Mouse (Mus musculus): ENCODE measurements around the gene Prex1.

The Prex1 gene

DNA sequence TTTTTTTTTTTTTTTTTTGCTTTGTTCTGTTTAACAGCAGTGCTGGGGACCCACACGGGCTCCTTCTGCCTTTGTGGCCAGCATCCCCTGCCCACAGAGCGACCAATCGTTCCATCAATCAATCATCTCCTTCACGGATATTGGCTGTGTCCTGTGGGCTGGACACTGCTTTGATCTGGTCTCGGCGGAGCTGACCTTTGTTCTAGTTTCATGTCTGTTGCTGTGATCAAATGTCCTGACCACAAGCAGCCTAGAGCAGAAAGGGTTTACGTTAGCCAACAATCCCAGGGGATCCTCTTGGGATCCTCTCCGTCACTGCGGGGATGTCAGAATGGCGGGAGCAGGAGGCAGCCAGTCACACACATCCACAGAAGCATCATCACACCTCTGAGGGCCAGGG lies 154.1 kb downstream of the Prex1 start:
- no peak for DNase-seq (ENCODE audit: low read depth, low spot score)

DNA sequence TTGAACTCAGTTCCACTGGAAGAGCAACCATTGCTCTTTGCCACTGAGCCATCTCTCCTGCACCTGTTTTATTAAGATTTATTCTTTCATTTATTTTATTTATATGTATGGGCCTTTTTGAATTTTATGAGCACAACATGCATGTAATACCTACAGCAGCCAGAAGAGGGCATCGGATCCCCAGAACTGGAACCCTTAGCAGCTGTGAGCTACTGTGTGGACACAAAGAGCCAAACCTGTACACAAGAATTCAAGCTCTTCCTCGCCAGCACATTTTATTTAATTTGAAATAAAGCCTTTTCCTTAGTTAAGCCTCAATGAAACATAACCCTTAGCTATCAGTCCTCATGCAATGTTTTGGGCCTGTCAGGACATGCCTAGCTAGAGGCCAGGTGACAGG lies 158.1 kb downstream of the Prex1 start:
- DNase-seq (ENCODE audit: low read depth, low spot score), result peak; percentile 53

DNA sequence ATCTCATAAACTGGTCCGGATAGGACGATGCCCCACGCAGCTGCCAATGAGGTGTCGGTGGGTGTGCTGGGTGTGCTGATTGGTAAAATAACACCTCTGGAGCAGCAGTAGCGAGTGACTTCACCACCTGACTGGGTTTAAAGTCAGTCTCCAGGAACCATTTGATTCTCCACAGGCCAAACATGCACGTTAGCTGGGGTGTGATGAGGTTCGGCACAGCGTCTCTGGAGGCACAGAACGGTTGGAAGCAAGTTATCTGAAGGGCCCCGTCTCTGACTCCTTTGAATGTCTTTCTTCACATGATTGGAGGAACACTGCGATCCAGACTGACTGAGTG lies 159.5 kb downstream of the Prex1 start:
- no peak for DNase-seq (ENCODE audit: low read depth, low spot score)

DNA sequence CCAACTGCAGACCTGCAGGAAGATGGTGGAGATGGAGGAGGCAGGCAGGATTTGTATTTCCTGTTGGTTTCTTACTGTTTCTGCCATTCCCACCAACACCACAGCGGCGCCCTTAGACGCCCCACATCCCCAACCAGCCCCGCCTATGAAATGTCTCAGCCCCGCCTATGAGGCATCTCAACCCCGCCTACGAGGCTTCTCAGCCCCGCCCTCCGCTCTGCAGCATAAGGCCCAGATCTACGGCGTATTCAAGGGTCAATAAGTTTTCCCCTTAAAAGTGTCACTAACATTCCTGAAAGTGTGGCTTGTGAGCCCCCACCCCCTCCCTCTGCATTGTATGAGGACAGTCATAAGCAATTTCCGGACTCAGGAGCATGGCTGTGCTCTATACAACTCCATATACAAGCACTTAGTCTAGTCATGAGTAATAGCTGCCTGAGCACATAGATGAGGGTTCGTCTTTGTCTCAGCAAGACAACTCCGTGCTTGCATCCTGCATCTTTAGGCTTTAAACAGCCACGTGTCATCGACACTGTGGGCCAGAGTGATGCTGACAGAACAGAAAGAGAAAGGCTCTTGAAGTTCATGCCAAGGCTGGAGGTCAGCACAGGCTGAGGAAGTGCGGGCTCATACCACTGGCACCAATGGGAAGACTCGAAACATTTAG lies 160.0 kb downstream of the Prex1 start:
- DNase-seq (ENCODE audit: low read depth, low spot score), result peak; percentile 73

DNA sequence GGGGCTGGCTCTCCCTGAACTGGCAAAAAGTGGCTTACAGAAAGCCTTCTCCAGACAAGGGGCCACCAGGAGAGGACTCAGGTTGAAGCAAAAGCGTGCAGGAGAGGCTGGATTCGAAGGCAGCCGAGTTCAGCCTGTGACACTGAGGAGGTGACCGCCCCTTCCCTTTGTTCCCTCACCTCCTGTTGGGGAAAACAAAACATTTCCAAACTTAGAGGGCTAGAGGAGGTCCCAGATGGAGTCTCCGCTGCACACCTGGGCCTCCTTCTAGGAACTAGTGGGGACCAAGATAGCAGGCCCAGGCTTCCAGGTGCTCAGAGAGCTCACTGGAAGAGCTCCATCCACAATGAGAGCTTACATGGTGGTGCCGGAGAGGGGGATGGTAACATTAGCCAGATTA lies 161.0 kb downstream of the Prex1 start:
- peak; percentile 52 for DNase-seq (ENCODE audit: low read depth, low spot score)

DNA sequence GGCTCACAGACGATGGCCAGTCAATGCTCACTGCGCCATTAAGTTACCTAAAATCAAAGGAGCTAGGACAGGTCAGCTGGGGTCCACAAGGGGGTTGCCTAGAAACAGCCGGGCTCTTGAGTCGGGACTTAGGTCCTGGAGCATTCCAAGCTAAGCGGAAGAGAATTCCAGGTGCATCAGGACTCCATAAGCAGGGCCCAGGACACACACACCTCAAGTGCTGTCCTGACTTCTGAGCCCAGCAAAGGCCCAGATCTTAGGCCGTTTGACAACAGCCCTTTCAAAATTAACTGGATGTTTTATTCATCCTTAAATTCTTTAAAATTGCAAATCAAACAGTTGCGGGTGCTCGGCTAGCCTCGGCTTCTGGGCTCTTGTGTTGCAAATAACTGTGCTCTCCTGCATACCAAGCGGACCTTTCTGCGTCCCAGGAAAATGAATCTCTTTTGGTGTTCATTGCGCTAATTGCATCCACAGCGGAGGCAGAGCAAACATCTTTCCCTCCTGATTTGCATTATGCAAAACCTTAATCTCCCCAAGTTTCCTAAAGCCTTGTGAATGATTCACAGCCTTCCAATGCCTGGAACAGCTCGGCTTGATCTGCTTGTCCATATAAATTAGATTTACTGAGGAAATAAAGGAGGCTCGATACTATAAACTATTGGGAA lies 161.7 kb downstream of the Prex1 start:
- peak; percentile 60 for DNase-seq (ENCODE audit: low read depth, low spot score)

DNA sequence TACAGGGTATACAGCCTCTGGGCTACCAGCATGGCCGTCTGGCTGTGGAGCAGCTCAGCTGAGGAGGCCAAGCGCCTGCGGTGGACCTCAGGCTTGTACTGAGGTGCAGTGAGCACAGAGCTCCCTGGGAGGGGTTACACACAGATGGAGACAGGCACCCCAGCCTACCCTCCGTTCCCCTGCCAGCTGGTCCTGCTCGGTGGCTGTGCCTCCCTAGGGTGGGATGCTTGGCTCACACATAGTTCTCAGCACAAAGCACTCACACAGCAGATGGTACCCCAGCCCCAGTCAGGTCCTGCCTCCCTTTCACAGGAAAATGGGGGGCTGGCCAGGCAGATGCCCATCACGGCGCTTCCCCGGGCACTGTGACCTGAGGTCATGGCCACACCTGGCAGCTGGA lies 163.8 kb downstream of the Prex1 start:
- DNase-seq (ENCODE audit: low read depth, low spot score), result no peak

DNA sequence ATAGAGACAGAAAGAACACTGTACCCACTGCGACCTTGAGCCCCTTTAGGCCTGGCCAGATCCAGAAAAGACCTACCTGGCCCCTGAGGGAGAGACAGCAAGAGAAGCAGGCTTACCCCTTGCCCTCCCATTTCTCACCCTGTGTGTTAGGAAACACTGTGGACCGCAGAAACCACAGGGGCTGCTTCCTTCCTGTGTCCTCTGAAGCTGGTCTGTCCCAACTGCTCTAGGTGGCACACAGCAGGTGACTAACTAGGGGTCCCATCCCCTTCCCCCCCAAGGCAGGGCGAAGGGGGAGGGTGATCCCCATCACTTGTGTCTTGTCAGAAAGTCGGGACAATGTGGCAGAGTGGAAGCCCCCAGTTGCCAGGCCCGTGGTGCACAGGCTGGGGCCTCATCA lies 164.6 kb downstream of the Prex1 start:
- DNase-seq (ENCODE audit: low read depth, low spot score), result no peak

DNA sequence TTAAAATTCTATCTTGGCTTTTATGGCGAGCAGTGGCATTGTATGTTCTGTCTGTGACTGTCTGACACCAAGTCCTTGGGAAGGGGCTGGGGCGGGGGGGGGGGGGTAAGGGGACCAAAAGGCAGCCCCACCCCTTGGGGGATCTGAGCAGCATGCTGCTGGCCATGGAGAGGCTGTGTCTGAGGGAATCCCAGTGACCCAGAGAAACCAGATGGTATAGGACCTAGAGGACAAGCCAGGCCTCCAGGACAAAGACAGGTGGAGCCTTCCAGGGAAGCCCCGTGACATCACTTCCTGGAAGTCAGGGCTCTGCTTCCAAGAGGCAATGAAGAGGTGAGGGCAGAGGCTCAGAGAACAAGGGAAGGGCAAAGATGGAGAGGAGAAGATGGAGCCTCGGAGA lies 168.1 kb downstream of the Prex1 start:
- no peak for DNase-seq (ENCODE audit: low read depth, low spot score)

DNA sequence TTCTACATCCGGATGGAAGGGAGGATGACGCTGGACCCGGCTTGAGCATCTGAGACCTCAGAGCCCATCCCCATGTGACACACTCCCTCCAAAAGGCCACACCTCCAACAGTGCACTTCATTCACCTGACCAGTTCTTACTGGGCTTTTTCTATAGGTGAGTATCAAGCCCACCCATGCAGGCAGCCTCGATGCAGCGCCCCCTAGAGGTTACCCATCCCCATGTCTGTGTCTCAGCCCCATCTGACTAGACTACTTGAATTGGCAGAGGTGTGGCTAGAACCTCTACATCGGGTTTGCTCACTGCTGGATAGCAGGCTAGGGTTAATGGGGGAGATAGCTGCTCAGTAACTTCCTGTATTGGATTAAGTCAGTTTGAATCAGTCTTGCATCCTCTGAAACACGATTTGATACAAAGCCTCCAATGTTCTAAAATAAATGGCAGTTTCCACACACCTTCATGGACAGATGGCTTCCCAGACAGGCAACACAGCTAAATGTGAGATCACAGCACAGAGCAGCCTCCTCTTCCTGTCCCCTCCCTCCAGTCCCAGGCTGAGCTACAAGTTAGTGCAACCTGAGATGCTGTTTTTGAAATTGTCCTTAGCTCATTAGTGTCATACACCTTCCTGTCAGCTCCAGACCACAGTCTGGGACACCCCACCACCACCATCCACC lies 168.9 kb downstream of the Prex1 start:
- DNase-seq (ENCODE audit: low read depth, low spot score), result peak; percentile 80

DNA sequence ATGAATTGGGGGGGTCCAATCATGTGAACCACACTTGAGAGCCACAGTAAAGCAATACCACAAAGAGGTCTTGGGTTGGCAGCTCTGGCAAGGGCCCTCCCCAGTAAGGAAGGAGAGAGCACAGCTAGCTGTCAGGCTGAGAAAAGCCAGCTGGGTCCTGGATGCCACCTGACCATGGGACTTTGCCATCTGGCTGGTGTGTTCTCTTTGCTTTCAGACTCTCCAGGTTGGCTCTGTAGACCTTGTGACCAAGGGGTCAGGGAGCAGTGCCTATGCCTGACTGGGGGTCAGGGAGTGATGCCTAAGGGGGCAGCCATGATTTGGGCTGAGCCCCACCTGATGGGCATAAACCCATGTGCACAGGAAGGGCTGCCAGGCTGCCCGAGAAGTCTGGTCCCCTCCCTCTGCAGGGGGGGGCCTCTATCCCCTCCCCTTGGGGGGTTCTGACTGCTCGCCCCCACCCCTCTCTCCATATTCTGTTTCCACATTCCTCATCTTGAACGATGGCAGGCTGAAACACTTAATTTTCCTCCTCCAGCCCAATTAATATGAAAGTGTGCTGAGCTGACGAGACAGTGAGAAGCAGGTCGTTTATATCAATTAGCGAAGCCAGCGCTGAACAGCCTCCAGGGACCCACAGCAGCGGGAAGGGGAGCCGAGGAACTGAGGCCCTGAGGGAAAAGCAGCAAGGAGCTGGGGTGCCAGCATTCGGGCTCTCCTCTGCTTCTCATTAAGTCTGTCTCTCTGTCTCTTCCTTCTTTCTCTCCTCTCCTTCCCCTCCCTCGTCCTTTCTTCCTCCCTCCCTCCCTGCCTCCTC lies 172.3 kb downstream of the Prex1 start:
- no peak for DNase-seq (ENCODE audit: low read depth, low spot score)

DNA sequence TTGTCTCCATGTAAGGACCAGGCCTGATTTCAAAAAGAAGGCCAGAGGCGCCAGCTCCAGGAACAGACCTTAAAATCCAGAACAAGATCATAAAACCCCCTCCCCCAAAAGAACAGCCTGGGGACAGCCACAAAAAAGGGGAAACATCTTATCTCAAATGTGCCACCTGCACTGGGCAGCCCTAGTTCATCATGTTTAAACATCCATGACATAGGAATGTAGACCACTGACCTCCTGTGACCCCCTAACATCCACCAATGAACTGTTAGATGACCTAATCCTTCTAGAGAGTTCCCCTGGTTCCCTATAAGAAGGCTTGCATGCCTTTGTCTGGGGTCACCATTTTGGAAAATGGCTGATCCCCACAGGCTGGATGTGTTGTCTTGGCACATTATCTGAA lies 173.4 kb downstream of the Prex1 start:
- no peak for DNase-seq (ENCODE audit: low read depth, low spot score)

DNA sequence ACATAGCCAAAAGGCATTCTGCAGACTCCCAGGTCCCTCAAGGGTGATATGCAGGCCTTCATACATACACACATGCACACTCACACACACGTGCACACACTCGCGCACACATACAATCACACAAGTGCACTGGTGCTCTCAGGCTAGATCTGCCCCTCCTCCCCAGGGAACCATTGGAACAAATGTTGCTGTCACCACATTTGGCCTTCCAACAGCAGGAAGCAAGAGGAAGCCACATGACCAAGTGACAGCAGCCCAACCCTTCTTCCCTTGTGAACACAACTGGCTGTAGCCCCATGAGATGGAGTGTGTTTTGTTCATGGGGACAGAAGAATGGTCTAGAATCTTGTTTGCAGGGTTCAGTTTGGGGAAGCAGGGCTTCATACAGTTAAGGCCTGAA lies 176.7 kb downstream of the Prex1 start:
- DNase-seq (ENCODE audit: low read depth, low spot score), result no peak

DNA sequence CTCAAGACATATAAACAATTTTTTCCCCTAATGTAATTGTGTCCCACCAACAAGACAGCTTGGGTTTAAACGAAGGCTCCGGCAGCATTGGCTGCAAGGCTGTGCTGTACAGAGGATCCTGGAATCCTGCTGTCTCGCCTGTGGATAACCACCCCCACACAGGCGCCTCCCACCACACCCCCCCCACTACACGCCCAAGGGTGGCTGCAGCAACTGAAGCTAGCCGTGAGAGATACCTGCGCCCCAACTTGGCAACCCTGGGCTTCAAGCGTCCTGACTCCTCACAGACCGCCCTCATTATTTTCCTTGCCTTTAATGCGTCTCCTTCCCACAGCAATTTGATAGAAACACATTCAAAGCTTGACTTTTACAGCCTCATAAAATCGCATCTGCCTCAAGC lies 178.1 kb downstream of the Prex1 start:
- no peak for DNase-seq (ENCODE audit: low read depth, low spot score)

DNA sequence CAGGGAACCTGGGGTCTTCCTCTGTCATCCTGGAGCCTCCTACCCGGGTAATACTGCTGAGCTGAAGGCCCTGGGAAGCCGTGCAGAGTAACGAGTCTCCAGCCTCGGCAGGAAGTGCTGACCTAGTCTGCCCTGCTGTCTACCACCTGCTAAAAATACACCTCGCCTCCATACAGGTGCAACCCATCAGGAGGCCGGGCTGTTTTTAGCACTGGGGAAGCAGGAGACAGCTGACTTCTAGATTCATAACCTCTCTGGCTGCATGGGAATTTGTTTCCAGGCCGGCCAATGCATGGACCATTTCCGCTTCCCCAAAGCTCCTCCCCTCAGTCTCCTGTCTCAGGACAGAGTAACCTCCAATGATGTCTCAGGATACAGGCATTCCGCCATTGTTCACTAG lies 187.4 kb downstream of the Prex1 start:
- DNase-seq (ENCODE audit: low read depth, low spot score), result no peak

DNA sequence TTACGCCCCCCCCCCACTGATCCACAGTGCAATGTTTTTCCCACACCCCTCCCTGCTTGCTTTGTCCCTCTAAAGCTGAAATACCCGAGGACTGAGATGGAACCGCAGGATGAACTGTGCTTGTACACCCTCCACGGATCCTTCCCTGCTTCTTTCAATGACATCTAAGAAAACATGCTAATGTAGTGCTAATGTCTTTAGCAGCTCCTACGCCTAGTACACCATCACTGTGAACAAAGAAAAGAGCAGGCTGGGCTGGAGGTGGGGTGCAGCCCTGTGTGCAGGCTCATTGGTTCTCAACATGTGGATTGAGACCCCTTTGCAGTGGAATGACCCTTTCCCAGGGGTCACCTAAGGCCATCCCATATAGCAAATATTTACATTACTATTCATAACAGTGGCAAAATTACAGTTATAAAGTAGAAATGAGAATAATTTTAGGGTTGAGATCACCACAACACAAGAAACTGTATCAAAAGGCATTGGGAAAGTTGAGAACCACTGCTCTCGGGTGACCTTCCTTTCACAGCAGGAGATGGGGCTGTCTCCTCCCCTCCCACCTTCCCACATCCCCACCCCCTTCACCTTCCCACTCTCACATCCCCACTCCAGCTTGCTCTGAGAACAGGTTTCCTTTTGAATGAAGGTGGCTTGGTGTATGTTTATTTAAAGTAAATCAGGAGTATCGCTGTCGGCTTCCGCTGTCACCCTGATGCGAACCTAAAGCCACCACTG lies 190.3 kb downstream of the Prex1 start:
- DNase-seq (ENCODE audit: low read depth, low spot score), result peak; percentile 87

DNA sequence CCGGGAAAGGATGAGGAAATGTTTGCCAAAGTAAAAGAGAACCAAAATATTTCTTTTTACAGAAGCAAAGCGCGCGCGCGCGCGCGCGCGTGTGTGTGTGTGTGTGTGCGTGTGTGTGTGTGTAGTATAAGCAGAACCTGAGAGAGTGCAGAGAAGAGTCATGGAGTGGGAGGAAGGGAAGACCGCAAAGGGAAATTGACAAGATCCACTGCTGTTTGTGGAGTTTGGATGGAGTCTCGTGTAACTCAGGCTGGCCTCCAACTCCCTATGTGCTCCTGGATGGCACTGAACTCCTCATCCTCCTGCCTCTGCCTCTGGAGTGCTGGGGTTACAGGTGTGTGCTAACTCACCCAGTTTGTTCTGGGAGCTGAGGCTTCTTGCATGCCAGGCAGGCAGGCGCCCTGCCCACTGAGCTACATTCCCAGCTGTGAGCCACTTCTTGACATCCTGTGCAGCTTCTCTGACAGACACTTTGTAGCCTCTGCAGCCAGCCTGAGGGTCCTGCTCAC lies 191.0 kb downstream of the Prex1 start:
- no peak for DNase-seq (ENCODE audit: low read depth, low spot score)

DNA sequence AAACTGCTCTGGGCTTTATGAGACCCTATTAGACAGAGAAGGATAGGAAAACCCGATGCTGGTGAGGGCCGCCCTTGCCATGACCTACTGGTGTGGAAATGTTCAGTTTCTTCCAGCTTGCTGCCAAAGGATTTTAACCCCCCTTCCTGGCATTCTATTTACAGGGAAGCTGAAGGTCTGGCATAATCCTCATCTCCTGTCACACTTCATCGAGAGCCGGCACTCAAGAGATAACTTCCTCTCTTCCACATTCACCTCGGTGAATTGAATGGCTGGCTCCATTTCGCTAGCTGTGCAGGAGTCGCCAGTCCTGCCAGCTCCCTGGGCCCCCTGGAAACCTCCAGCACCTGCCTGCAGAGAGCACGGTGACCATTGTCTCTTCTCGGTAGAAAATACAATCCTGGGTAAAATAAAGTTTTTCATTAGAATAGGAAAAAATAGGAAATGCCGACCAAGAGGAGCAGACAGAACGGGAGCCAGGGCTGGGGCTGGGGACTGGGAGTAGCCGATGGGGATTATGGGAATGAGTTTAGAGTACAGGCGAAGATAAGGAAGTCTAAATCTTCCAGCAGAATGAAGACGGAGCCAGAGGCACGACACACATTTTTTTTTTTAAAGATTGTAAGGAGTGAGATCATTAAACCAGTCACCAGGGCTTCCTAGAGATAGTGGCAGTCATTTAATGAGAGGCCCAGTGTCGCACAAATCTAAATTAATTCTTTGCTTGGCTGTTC lies 191.6 kb downstream of the Prex1 start:
- no peak for DNase-seq (ENCODE audit: low read depth, low spot score)

DNA sequence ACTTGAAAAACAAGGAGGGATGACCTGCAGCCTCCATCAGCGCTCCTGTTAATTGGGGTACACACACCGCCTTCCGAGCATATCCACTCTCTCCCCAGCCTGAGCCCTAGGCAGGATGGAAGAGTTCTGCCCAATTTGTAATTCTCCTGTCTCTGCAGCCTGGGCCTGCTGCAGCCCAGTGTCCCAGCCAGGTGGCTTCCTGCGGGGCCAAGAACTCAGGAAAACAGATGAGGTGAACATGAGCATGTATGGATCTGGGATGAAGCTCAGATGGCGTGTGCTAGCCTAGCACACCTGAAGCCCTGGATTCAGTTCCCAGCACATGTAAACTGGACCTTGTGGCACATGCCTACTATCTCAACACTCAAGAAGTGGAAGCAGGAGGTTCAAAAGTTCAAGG lies 192.2 kb downstream of the Prex1 start:
- DNase-seq (ENCODE audit: low read depth, low spot score), result no peak

DNA sequence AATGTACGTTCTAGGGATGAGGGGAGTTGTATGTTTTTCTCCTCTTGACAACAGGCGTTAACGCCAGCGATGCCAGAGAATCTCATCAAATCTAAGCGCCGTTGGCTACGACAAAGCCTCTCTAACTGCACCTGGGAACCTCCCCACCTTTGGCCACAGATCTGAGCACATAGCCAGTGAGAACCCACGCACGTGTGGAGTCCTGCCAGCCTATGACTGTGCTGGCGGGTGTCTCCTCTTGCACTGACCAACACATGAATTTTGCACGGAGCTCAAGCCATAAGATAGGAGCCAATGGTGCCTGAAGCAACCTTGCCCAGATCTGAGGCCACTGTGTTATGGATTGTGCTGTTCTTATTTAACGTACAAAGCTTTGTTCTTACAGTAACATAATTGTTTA lies 193.1 kb downstream of the Prex1 start:
- no peak for DNase-seq (ENCODE audit: low read depth, low spot score)
